Mouse (Mus musculus) bone marrow, adult 2 months (tissue): ENCODE results near the gene Ccdc36.

ENCODE experiments used
- CTCF ChIP-seq: fragments of 200-500 bp; IDR thresholded peaks from 2 replicates; pipeline ENCODE4 v1.5.1; 2011; ENCODE audit warnings: low read length, control low read depth; ENCODE audit not compliant: control insufficient read depth, insufficient read depth
- POLR2A ChIP-seq: fragments of 200-500 bp; IDR thresholded peaks from 2 replicates; pipeline ENCODE4 v1.6.1; 2011; ENCODE audit warnings: low read depth, mild to moderate bottlenecking, control low read depth, low read length, borderline replicate concordance; ENCODE audit not compliant: control insufficient read depth

- TF ChIP-seq CTCF, result no peak
- no peak for TF ChIP-seq POLR2A
These were observed 26.9 kb downstream of the Ccdc36 start for GRCm38 (mm10) chr9:108401186-108401960.
